Mouse (Mus musculus) lung, embryonic 16.5 days (tissue): ENCODE results near the gene Dhx37. TPM values are rescaled to one million over a fixed set of nuclear protein-coding genes. Genes with fewer than 3 reads are reported as not detected.

Source experiments
- ATAC-seq: fragments of 200-750 bp; cut with Nextera tagmentation; 2 replicates; pipeline ENCODE4 v1.8.0; 2017; ENCODE audit warnings: low read depth, mild to moderate bottlenecking, moderate library complexity
- H3K27ac ChIP-seq: fragments of 300-500 bp; sonication (generic); 2 replicates; pipeline ENCODE4 v1.5.1; 2014; ENCODE audit warnings: mild to moderate bottlenecking, control low read depth, low read length
- H3K27me3 ChIP-seq: fragments of 300-500 bp; sonication (generic); 2 replicates; pipeline ENCODE4 v1.6.1; 2014; ENCODE audit warnings: low read depth, low read length, mixed read lengths; ENCODE audit not compliant: control insufficient read depth, insufficient read depth
- H3K36me3 ChIP-seq: fragments of 300-500 bp; sonication (generic); 2 replicates; pipeline ENCODE4 v1.6.1; 2014; ENCODE audit warnings: low read length; ENCODE audit not compliant: control insufficient read depth, insufficient read depth
- H3K4me1 ChIP-seq: fragments of 300-500 bp; sonication (generic); replicated peaks from 2 replicates; pipeline ENCODE4 v1.6.1; 2014; ENCODE audit warnings: low read length, mixed read lengths; ENCODE audit not compliant: control insufficient read depth, insufficient read depth
- H3K4me2 ChIP-seq: fragments of 300-500 bp; sonication (generic); 2 replicates; pipeline ENCODE4 v1.6.1; 2014; ENCODE audit warnings: low read depth, low read length, control low read depth
- H3K4me3 ChIP-seq: fragments of 300-500 bp; sonication (generic); 2 replicates; pipeline ENCODE4 v1.5.1; 2014; ENCODE audit warnings: mild to moderate bottlenecking, low read length, control low read depth
- H3K9ac ChIP-seq: fragments of 300-500 bp; sonication (generic); 2 replicates; pipeline ENCODE4 v1.6.1; 2014; ENCODE audit warnings: low read length, control low read depth
- H3K9me3 ChIP-seq: fragments of 300-500 bp; sonication (generic); 2 replicates; pipeline ENCODE4 v1.6.1; 2016; ENCODE audit warnings: low read length; ENCODE audit not compliant: control insufficient read depth
- WGBS: fragments of 180-500 bp; shearing (Covaris S2); extraction: QIAGEN DNeasy Blood & Tissue Kit; methylation state at CpG from one replicate; pipeline ENCODE4 v1.1.7; 2014; 5-methylcytosine and 5-hydroxymethylcytosine counted together
- polyA plus RNA-seq: library from polyadenylated mRNA; unstranded; fragments of >200 nt; fragmentation: Nextera tagmentation; extraction: Ambion mirVana; gene quantifications from 2 replicates; pipeline ENCODE4 v1.2.1, GENCODE M21; 2015

Dhx37 gene
- polyA plus RNA-seq, 1 experiment from 2014 or later: 10.6 TPM

- Histone ChIP-seq H3K9ac (no peak overlapping the region), H3K4me2 (no peak overlapping the region), H3K27ac (no peak overlapping the region), H3K4me3 (no peak overlapping the region), H3K4me1 (no peaks in the 10 kb centered on the region), H3K36me3 (peaks cover 10% of the 10 kb centered on the region), H3K27me3 (no peaks in the 10 kb centered on the region), H3K9me3 (no peaks in the 10 kb centered on the region)
- no peak for ATAC-seq
- 82% methylated on average over 6 of the region's 6 CpGs for WGBS
Measured at GRCm38 (mm10) chr5:125457538-125457937, 23.6 kb upstream of the Dhx37 start.

- no peak overlapping the region for H3K4me3 ChIP-seq
- H3K9ac ChIP-seq: no peak overlapping the region
- peaks cover 10% of the 10 kb centered on the region for H3K36me3 ChIP-seq
- ATAC-seq: no peak
- H3K9me3 ChIP-seq: no peaks in the 10 kb centered on the region
- H3K27ac ChIP-seq: no peak overlapping the region
- H3K4me2 ChIP-seq: no peak overlapping the region
- 86% methylated on average over 6 of the region's 6 CpGs for WGBS
- H3K4me1 ChIP-seq: no peaks in the 10 kb centered on the region
- no peaks in the 10 kb centered on the region for H3K27me3 ChIP-seq
Measured at GRCm38 (mm10) chr5:125456100-125456499, 22.2 kb upstream of the Dhx37 start.

GRCm38 (mm10) chr5:125452573-125452972, 18.7 kb upstream of the Dhx37 start:
- H3K4me1 ChIP-seq: no peaks in the 10 kb centered on the region
- 79% methylated on average over 9 of the region's 9 CpGs for WGBS
- no peak overlapping the region for H3K9ac ChIP-seq
- H3K27ac ChIP-seq: no peak overlapping the region
- H3K27me3 ChIP-seq: no peaks in the 10 kb centered on the region
- peaks cover 10% of the 10 kb centered on the region for H3K36me3 ChIP-seq
- H3K4me2 ChIP-seq: no peak overlapping the region
- ATAC-seq: 0 out of 2 replicates have a peak, but pooled peaks have one; percentile 26
- no peaks in the 10 kb centered on the region for H3K9me3 ChIP-seq
- H3K4me3 ChIP-seq: no peak overlapping the region

GRCm38 (mm10) chr5:125449306-125449705, 15.4 kb upstream of the Dhx37 start:
- H3K27ac ChIP-seq: no peak overlapping the region
- no peak overlapping the region for H3K4me3 ChIP-seq
- no peaks in the 10 kb centered on the region for H3K9me3 ChIP-seq
- no peak overlapping the region for H3K9ac ChIP-seq
- ATAC-seq: no peak
- no peaks in the 10 kb centered on the region for H3K4me1 ChIP-seq
- peaks cover 2% of the 10 kb centered on the region for H3K36me3 ChIP-seq
- no peaks in the 10 kb centered on the region for H3K27me3 ChIP-seq
- WGBS: 67% methylated on average over 5 of the region's 5 CpGs
- no peak overlapping the region for H3K4me2 ChIP-seq

- no peak overlapping the region for H3K4me2 ChIP-seq
- H3K9me3 ChIP-seq: no peaks in the 10 kb centered on the region
- no peak overlapping the region for H3K4me3 ChIP-seq
- ATAC-seq: no peak
- no peak overlapping the region for H3K27ac ChIP-seq
- WGBS: 92% methylated on average over 4 of the region's 4 CpGs
- no peak overlapping the region for H3K9ac ChIP-seq
- H3K4me1 ChIP-seq: no peaks in the 10 kb centered on the region
- H3K27me3 ChIP-seq: no peaks in the 10 kb centered on the region
- no peaks in the 10 kb centered on the region for H3K36me3 ChIP-seq
Measured at GRCm38 (mm10) chr5:125448631-125449030, 14.7 kb upstream of the Dhx37 start.

GRCm38 (mm10) chr5:125448026-125448425, 14.1 kb upstream of the Dhx37 start:
- H3K27me3 ChIP-seq: no peaks in the 10 kb centered on the region
- no peaks in the 10 kb centered on the region for H3K36me3 ChIP-seq
- ATAC-seq: no peak
- no peaks in the 10 kb centered on the region for H3K9me3 ChIP-seq
- no peak overlapping the region for H3K9ac ChIP-seq
- H3K4me3 ChIP-seq: no peak overlapping the region
- H3K27ac ChIP-seq: no peak overlapping the region
- WGBS: 74% methylated on average over 3 of the region's 3 CpGs
- H3K4me1 ChIP-seq: no peaks in the 10 kb centered on the region
- H3K4me2 ChIP-seq: no peak overlapping the region

GRCm38 (mm10) chr5:125446344-125446743, 12.4 kb upstream of the Dhx37 start:
- no peaks in the 10 kb centered on the region for H3K27me3 ChIP-seq
- WGBS: 81% methylated on average over 7 of the region's 7 CpGs
- no peak overlapping the region for H3K9ac ChIP-seq
- no peak for ATAC-seq
- no peaks in the 10 kb centered on the region for H3K36me3 ChIP-seq
- no peak overlapping the region for H3K4me2 ChIP-seq
- H3K9me3 ChIP-seq: no peaks in the 10 kb centered on the region
- no peak overlapping the region for H3K4me3 ChIP-seq
- no peak overlapping the region for H3K27ac ChIP-seq
- peaks cover 9% of the 10 kb centered on the region for H3K4me1 ChIP-seq

- no peak for ATAC-seq
Measured at GRCm38 (mm10) chr5:125444554-125444953, 10.6 kb upstream of the Dhx37 start.

GRCm38 (mm10) chr5:125443915-125444314, 10.0 kb upstream of the Dhx37 start:
- Histone ChIP-seq H3K9ac (no peak overlapping the region), H3K4me1 (peaks cover 9% of the 10 kb centered on the region), H3K36me3 (no peaks in the 10 kb centered on the region), H3K27ac (no peak overlapping the region), H3K4me2 (no peak overlapping the region), H3K9me3 (no peaks in the 10 kb centered on the region), H3K27me3 (no peaks in the 10 kb centered on the region), H3K4me3 (no peak overlapping the region)
- ATAC-seq: no peak
- 72% methylated on average over 3 of the region's 3 CpGs for WGBS

More at GRCm38 (mm10) chr5:125444554-125444953, 10.6 kb upstream of the Dhx37 start:
- 82% methylated on average over 4 of the region's 4 CpGs for WGBS
- no peaks in the 10 kb centered on the region for H3K36me3 ChIP-seq
- H3K4me3 ChIP-seq: no peak overlapping the region
- H3K4me1 ChIP-seq: peaks cover 9% of the 10 kb centered on the region
- H3K9me3 ChIP-seq: no peaks in the 10 kb centered on the region
- no peak overlapping the region for H3K9ac ChIP-seq
- no peak overlapping the region for H3K27ac ChIP-seq
- no peak overlapping the region for H3K4me2 ChIP-seq
- H3K27me3 ChIP-seq: no peaks in the 10 kb centered on the region

GRCm38 (mm10) chr5:125443335-125443734, 9.4 kb upstream of the Dhx37 start:
- Histone ChIP-seq H3K36me3 (no peaks in the 10 kb centered on the region), H3K27ac (no peak overlapping the region), H3K27me3 (no peaks in the 10 kb centered on the region), H3K9ac (no peak overlapping the region), H3K4me2 (no peak overlapping the region), H3K4me3 (no peak overlapping the region), H3K4me1 (peaks cover 9% of the 10 kb centered on the region), H3K9me3 (no peaks in the 10 kb centered on the region)
- ATAC-seq: no peak
- 84% methylated on average over 5 of the region's 5 CpGs for WGBS
